Mouse (Mus musculus) myocyte (in vitro differentiated cells): Measurements from ENCODE around the gene Gm2564.
"Not testable (repeated sequence)": the region's sequence is repeated elsewhere in the genome, so short reads cannot be mapped to it uniquely, and the experiment has no call there.

Experiments
- CEBPB ChIP-seq: IDR thresholded peaks from 2 replicates; pipeline ENCODE4 v1.6.1; 2011; ENCODE audit warnings: mild to moderate bottlenecking, moderate library complexity; ENCODE audit not compliant: poor library complexity, insufficient read depth, severe bottlenecking
- MAX ChIP-seq: IDR thresholded peaks from one replicate; pipeline ENCODE4 v1.6.1; 2011; ENCODE audit warnings: low read depth, mild to moderate bottlenecking, control low read depth

DNA sequence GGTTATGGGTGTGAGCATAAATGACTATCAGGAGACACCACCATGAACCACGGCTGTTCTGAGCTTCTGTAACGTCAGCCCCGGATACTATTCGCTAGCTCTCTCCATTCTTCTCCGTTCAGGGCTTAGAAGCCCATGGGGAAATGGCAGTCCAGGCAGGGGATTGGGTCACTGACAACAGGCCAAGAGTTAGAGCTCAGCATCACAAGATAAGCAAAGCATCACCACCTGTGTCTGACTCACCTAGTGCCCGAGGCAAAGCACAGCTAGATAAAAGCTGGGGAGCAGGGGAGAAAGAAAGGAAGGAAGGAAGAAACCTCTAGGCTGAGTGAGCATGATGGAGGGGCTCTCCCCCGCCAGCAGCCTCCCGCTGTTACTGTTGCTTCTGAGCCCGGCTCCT, 25.4 kb downstream of the Gm2564 start, which contains the start of gene Ccl27b:
- TF ChIP-seq CEBPB, MAX: not testable (repeated sequence)
